Mouse (Mus musculus): ENCODE data around the gene Robo1.

- TF ChIP-seq POLR2A (IDR thresholded peaks at IDR 0.05; ENCODE audit: borderline replicate concordance, low read depth, low read length), result no peak
- TF ChIP-seq CTCF (IDR thresholded peaks at IDR 0.05; ENCODE audit: low read depth, low read length), result no peak
These were observed 478.0 kb downstream of the Robo1 start for GRCm38 (mm10) chr16:72786079-72786478.
